Mouse (Mus musculus) heart, embryonic 15.5 days (tissue): Measurements from ENCODE around the gene Krt33a. TPM values are rescaled to one million over a fixed set of nuclear protein-coding genes. Genes with fewer than 3 reads are reported as not detected.
A peak's percentile ranks its signal among the peaks of the same experiment; 100 is the strongest.

Experiments used
- ATAC-seq: fragments of 200-750 bp; cut with Nextera tagmentation; replicated peaks from 2 replicates; pipeline ENCODE4 v1.8.0; 2017; ENCODE audit warnings: low read depth, moderate TSS enrichment; ENCODE audit not compliant: insufficient number of reproducible peaks, insufficient read depth, low FRiP score
- H3K27ac ChIP-seq: fragments of 300-500 bp; sonication (generic); 2 replicates; pipeline ENCODE4 v1.5.1; 2015; ENCODE audit warnings: mild to moderate bottlenecking, inconsistent platforms
- H3K27me3 ChIP-seq: fragments of 300-500 bp; sonication (generic); 2 replicates; pipeline ENCODE4 v1.6.1; 2015; ENCODE audit warnings: inconsistent platforms
- H3K36me3 ChIP-seq: fragments of 300-500 bp; sonication (generic); 2 replicates; pipeline ENCODE4 v1.6.1; 2015; ENCODE audit warnings: mild to moderate bottlenecking, inconsistent platforms
- H3K4me1 ChIP-seq: fragments of 300-500 bp; sonication (generic); replicated peaks from 2 replicates; pipeline ENCODE4 v1.6.1; 2015; ENCODE audit warnings: inconsistent platforms
- H3K4me2 ChIP-seq: fragments of 300-500 bp; sonication (generic); 2 replicates; pipeline ENCODE4 v1.6.1; 2015; ENCODE audit warnings: inconsistent platforms, mild to moderate bottlenecking, moderate library complexity
- H3K4me3 ChIP-seq: fragments of 300-500 bp; sonication (generic); 2 replicates; pipeline ENCODE4 v1.5.1; 2015; ENCODE audit warnings: mild to moderate bottlenecking, inconsistent platforms
- H3K9ac ChIP-seq: fragments of 300-500 bp; sonication (generic); 2 replicates; pipeline ENCODE4 v1.6.1; 2015; ENCODE audit warnings: mild to moderate bottlenecking, inconsistent platforms
- H3K9me3 ChIP-seq: fragments of 300-500 bp; sonication (generic); replicated peaks from 2 replicates; pipeline ENCODE4 v1.6.1; 2016; ENCODE audit warnings: inconsistent platforms
- WGBS: fragments of 180-500 bp; shearing (Covaris S2); methylation state at CpG from one replicate; pipeline ENCODE4 v1.1.7; 2015; ENCODE audit warnings: mixed read lengths; 5-methylcytosine and 5-hydroxymethylcytosine counted together
- polyA plus RNA-seq: library from polyadenylated mRNA; unstranded; fragments of >200 nt; fragmentation: Nextera tagmentation; extraction: Ambion mirVana; gene quantifications from 2 replicates; pipeline ENCODE4 v1.2.1, GENCODE M21; 2015

Krt33a gene
- polyA plus RNA-seq, 1 experiment from 2014 or later: not detected

GRCm38 (mm10) chr11:100010682-100011081, 5.3 kb downstream of the Krt33a start:
- no peak for ATAC-seq
- no peaks in the 10 kb centered on the region for H3K36me3 ChIP-seq
- H3K27me3 ChIP-seq: no peaks in the 10 kb centered on the region; the same call in 1 of the 2 replicates
- no peak overlapping the region for H3K27ac ChIP-seq
- H3K4me2 ChIP-seq: no peak overlapping the region
- H3K4me3 ChIP-seq: no peak overlapping the region
- WGBS: 68% methylated on average over 5 of the region's 5 CpGs
- no peaks in the 10 kb centered on the region for H3K9me3 ChIP-seq
- no peak overlapping the region for H3K9ac ChIP-seq
- H3K4me1 ChIP-seq: no peaks in the 10 kb centered on the region

- H3K9ac ChIP-seq: no peak overlapping the region
- no peak for ATAC-seq
- no peaks in the 10 kb centered on the region for H3K9me3 ChIP-seq
- 66% methylated on average over 5 of the region's 5 CpGs for WGBS
- H3K4me3 ChIP-seq: no peak overlapping the region
- no peak overlapping the region for H3K4me2 ChIP-seq
- H3K27ac ChIP-seq: no peak overlapping the region
- H3K27me3 ChIP-seq: no peaks in the 10 kb centered on the region; the same call in 1 of the 2 replicates
- H3K36me3 ChIP-seq: no peaks in the 10 kb centered on the region
- no peaks in the 10 kb centered on the region for H3K4me1 ChIP-seq
Measured at GRCm38 (mm10) chr11:100008336-100008735, 7.7 kb downstream of the Krt33a start.

GRCm38 (mm10) chr11:100006624-100007023, 9.4 kb downstream of the Krt33a start:
- H3K9ac ChIP-seq: no peak overlapping the region
- no peaks in the 10 kb centered on the region for H3K9me3 ChIP-seq
- no peaks in the 10 kb centered on the region for H3K4me1 ChIP-seq
- no peaks in the 10 kb centered on the region for H3K36me3 ChIP-seq
- no peaks in the 10 kb centered on the region; the same call in 1 of the 2 replicates for H3K27me3 ChIP-seq
- H3K27ac ChIP-seq: no peak overlapping the region
- no peak overlapping the region for H3K4me3 ChIP-seq
- H3K4me2 ChIP-seq: no peak overlapping the region
- WGBS: 49% methylated on average over 3 of the region's 3 CpGs
- no peak for ATAC-seq

- Histone ChIP-seq H3K9ac (no peak overlapping the region), H3K4me1 (no peaks in the 10 kb centered on the region), H3K27me3 (no peaks in the 10 kb centered on the region; the same call in 1 of the 2 replicates), H3K4me3 (no peak overlapping the region), H3K9me3 (no peaks in the 10 kb centered on the region), H3K4me2 (no peak overlapping the region), H3K36me3 (no peaks in the 10 kb centered on the region), H3K27ac (no peak overlapping the region)
- no peak for ATAC-seq
- WGBS: 80% methylated on average over 8 of the region's 8 CpGs
Measured at GRCm38 (mm10) chr11:100005905-100006304, 10.1 kb downstream of the Krt33a start.

GRCm38 (mm10) chr11:100004846-100005245, 11.2 kb downstream of the Krt33a start:
- WGBS: 22% methylated on average over 6 of the region's 6 CpGs

GRCm38 (mm10) chr11:99999091-99999490, 16.9 kb downstream of the Krt33a start:
- Histone ChIP-seq H3K27ac (no peak overlapping the region), H3K4me2 (no peak overlapping the region), H3K4me1 (no peaks in the 10 kb centered on the region), H3K9ac (no peak overlapping the region), H3K4me3 (no peak overlapping the region), H3K9me3 (no peaks in the 10 kb centered on the region), H3K27me3 (peaks cover 20% of the 10 kb centered on the region), H3K36me3 (no peaks in the 10 kb centered on the region)
- ATAC-seq: no peak
- 80% methylated on average over 7 of the region's 7 CpGs for WGBS

More at GRCm38 (mm10) chr11:100004846-100005245, 11.2 kb downstream of the Krt33a start:
- no peaks in the 10 kb centered on the region for H3K27me3 ChIP-seq
- H3K36me3 ChIP-seq: no peaks in the 10 kb centered on the region
- no peak overlapping the region for H3K9ac ChIP-seq
- H3K9me3 ChIP-seq: no peaks in the 10 kb centered on the region
- H3K27ac ChIP-seq: no peak overlapping the region
- H3K4me3 ChIP-seq: no peak overlapping the region
- H3K4me2 ChIP-seq: no peak overlapping the region
- H3K4me1 ChIP-seq: no peaks in the 10 kb centered on the region
- ATAC-seq: no peak

- Histone ChIP-seq H3K27ac (no peak overlapping the region), H3K27me3 (peaks cover 40% of the 10 kb centered on the region), H3K36me3 (no peaks in the 10 kb centered on the region), H3K9ac (no peak overlapping the region), H3K4me2 (no peak overlapping the region), H3K9me3 (no peaks in the 10 kb centered on the region), H3K4me3 (no peak overlapping the region), H3K4me1 (no peaks in the 10 kb centered on the region)
- ATAC-seq: no peak
- WGBS: 61% methylated on average over 4 of the region's 4 CpGs
Measured at GRCm38 (mm10) chr11:99994384-99994661, 21.7 kb downstream of the Krt33a start.

GRCm38 (mm10) chr11:99993620-99994383, 22.2 kb downstream of the Krt33a start, which contains the start of gene Krtap17-1:
Krtap17-1 (minus strand) TSS chr11:99993994.
- WGBS: 20% methylated on average over 26 of the region's 26 CpGs
- Histone ChIP-seq H3K27me3 (peaks cover 40% of the 10 kb centered on the region), H3K9ac (no peak within 1 kb of the TSS), H3K4me2 (0 out of 2 replicates have a peak within 1 kb of the TSS, but pooled peaks have one; percentile 6), H3K4me1 (no peaks in the 10 kb centered on the region), H3K9me3 (no peaks in the 10 kb centered on the region), H3K4me3 (no peak within 1 kb of the TSS), H3K27ac (no peak within 1 kb of the TSS), H3K36me3 (no peaks in the 10 kb centered on the region)
- no peak for ATAC-seq

- H3K4me2 ChIP-seq: no peak overlapping the region
- H3K9me3 ChIP-seq: no peaks in the 10 kb centered on the region
- peaks cover 36% of the 10 kb centered on the region for H3K27me3 ChIP-seq
- no peaks in the 10 kb centered on the region for H3K4me1 ChIP-seq
- H3K4me3 ChIP-seq: no peak overlapping the region
- ATAC-seq: no peak
- H3K36me3 ChIP-seq: no peaks in the 10 kb centered on the region
- H3K27ac ChIP-seq: no peak overlapping the region
- WGBS: 83% methylated on average over 3 of the region's 3 CpGs
- no peak overlapping the region for H3K9ac ChIP-seq
Measured at GRCm38 (mm10) chr11:99990571-99990970, 25.4 kb downstream of the Krt33a start.

GRCm38 (mm10) chr11:99989881-99990405, 26.1 kb downstream of the Krt33a start:
- 68% methylated on average over 6 of the region's 6 CpGs for WGBS
- Histone ChIP-seq H3K27me3 (peaks cover 34% of the 10 kb centered on the region), H3K9ac (no peak overlapping the region), H3K27ac (no peak overlapping the region), H3K4me1 (no peaks in the 10 kb centered on the region), H3K9me3 (no peaks in the 10 kb centered on the region), H3K4me3 (no peak overlapping the region), H3K4me2 (no peak overlapping the region), H3K36me3 (no peaks in the 10 kb centered on the region)
- ATAC-seq: no peak

- no peak overlapping the region for H3K4me3 ChIP-seq
- no peak overlapping the region for H3K4me2 ChIP-seq
- H3K9me3 ChIP-seq: no peaks in the 10 kb centered on the region
- H3K9ac ChIP-seq: no peak overlapping the region
- 86% methylated on average over 3 of the region's 3 CpGs for WGBS
- no peak overlapping the region for H3K27ac ChIP-seq
- H3K36me3 ChIP-seq: no peaks in the 10 kb centered on the region
- H3K4me1 ChIP-seq: no peaks in the 10 kb centered on the region
- H3K27me3 ChIP-seq: peaks cover 28% of the 10 kb centered on the region
- no peak for ATAC-seq
Measured at GRCm38 (mm10) chr11:99988530-99988929, 27.5 kb downstream of the Krt33a start.

GRCm38 (mm10) chr11:99986180-99986647, 29.8 kb downstream of the Krt33a start, which contains the start of gene Krtap16-1:
Krtap16-1 (minus strand) TSS chr11:99986597.
- WGBS: 70% methylated on average over 8 of the region's 8 CpGs
- H3K36me3 ChIP-seq: no peaks in the 10 kb centered on the region
- H3K9ac ChIP-seq: no peak within 1 kb of the TSS
- H3K27ac ChIP-seq: no peak within 1 kb of the TSS
- no peaks in the 10 kb centered on the region for H3K9me3 ChIP-seq
- no peak within 1 kb of the TSS for H3K4me2 ChIP-seq
- ATAC-seq: no peak
- no peaks in the 10 kb centered on the region for H3K4me1 ChIP-seq
- peaks cover 13% of the 10 kb centered on the region for H3K27me3 ChIP-seq
- H3K4me3 ChIP-seq: no peak within 1 kb of the TSS
